Mouse (Mus musculus) CD4-positive helper T cell, adult 2 months (primary cell): ENCODE measurements around the gene Ccp110.

ENCODE experiments used
- DNase-seq: peaks from one replicate; pipeline ENCODE4 v3.0.0-alpha.2; 2012; ENCODE audit warnings: low read depth, missing footprints, low spot score

Gene Ccp110

DNA sequence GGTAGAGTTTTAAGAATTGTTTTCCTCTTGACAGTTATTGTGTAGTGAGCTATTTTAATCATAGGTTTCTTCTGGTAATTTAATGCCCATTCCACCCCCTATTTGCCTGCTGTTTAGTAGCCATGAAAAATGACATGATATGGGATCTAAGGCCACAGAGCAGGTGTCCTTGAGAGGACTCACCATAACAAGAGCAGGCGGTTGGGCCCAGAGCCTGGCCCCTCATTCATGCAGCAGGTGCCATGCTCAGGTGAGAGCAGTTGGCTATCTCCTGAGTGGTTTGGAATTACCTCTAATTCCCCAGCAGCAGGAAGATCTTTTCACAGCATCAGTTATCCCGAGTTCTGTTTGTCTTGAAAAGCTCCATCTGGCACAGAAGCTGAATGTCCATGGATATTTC lies 13.1 kb downstream of the Ccp110 start:
- no peak for DNase-seq

DNA sequence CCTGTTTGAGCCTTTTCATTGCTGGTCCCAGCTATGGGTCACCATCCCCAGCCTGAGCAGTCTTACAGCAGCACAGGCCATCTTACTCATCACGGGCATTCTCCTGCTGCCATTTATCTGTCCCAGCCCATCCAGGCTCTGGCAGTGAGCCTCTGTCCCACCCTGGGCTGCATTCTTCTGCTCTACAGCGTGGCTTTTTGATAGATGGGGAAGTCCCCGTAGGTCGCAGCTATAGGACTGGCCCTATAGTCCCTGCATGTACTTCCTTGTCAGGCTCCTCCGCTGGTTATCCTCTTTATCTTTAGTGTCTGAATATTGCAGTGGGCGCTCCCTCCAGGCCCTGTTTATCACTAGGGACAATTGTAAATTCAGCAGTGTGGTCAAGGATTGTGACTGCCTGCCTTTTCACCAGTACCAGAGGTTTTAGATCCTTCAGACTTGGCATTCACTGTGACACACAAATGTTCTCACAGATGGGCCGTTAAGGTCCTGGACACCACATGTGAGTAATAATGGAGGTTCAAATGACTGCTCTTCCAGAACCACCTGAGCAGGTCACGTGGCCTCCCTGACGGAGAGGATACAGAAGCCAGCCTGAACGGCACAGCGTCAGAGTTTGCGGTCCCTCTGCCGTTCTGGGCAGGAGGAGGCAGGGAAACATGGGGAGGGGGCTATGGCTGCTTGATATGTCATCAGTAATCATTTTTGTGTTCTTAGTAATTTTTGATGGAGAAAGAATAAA lies 16.7 kb downstream of the Ccp110 start:
- DNase-seq: no peak

DNA sequence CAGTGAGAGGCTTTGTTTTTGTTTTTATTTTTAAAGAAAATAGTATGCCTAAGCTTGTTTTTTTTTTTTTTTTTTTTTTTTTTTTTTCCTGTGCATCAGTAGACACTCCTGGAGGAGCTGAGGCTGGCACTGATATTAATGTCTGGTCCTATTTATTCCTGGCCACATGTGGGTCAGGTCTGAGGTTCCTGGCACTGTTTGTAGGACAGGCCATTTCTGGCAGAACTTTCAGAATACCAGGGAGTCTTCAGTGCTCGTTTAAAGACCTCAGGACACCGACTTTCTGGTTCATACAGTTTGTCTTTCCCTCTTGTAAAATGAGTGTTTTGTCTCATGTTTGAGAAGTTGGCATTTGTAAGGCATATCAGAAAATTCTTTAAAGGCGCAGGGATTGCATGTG lies 19.4 kb downstream of the Ccp110 start:
- DNase-seq: no peak

DNA sequence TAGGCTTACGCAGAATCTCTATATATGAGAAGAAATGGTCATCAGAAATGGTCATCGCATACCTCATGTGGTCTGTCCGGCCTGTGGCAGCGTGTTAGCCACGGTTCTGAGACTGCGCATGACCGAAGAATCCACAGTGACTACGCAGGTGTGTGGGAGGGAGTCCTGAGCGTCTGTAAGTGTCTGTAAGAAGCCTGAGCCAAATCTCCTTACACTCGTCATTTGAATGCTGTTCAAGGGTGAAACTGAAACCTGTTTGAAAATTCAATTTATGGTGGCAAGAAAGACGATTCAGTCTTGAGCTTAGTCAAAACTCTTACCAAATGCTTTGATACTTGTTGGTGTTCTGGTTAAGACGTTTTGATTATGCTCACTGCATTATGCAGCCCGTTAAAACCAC lies 20.9 kb downstream of the Ccp110 start:
- DNase-seq: peak; percentile 41

DNA sequence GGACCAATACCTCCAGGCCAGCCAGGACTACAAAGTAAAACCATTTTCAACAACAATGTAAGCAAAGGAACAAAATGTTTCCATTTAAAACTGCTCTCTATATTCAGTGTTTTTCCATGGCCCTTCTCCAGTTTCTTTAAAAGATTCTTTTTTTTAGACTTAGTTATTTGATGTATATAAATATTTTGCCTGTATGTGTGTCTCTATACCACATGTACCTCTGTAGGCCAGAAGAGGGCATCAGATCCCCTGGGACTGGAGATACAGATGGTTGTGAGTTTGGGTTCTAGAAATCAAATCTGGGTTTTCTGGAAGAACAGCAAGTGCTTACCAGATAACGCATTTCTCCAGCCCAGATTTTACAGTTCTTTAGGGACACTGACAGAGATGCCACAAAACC lies 26.4 kb downstream of the Ccp110 start:
- DNase-seq: no peak

DNA sequence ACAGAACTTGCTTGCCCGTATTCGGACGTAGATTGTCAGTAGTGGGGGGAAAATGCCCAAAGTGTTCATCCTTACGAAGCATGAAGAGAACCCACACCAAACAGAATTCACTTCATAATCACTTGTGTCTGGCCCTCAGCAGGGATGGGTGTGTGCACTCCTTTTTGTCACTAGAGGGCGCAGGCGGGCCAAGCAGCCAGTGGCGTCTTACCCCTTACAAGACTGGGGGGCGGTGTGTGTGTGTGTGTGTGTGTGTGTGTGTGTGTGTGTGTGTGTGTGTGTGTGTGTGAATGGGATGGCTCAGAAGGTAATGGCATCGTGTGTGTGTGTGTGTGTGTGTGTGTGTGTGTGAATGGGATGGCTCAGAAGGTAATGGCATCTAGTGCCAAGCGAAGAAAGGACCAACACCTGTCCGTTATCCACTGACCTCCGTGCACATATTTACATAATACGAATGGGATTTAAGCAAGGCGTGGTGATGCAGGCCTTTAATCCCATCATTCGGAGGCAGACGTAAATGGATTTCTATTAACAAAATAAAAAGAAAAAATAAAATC lies 27.7 kb downstream of the Ccp110 start, which contains the start of gene Vps35l:
Gene Vps35l, plus strand, starts transcription at position 252 of the 557 bp plus-strand sequence.
- DNase-seq: peak; percentile 90

DNA sequence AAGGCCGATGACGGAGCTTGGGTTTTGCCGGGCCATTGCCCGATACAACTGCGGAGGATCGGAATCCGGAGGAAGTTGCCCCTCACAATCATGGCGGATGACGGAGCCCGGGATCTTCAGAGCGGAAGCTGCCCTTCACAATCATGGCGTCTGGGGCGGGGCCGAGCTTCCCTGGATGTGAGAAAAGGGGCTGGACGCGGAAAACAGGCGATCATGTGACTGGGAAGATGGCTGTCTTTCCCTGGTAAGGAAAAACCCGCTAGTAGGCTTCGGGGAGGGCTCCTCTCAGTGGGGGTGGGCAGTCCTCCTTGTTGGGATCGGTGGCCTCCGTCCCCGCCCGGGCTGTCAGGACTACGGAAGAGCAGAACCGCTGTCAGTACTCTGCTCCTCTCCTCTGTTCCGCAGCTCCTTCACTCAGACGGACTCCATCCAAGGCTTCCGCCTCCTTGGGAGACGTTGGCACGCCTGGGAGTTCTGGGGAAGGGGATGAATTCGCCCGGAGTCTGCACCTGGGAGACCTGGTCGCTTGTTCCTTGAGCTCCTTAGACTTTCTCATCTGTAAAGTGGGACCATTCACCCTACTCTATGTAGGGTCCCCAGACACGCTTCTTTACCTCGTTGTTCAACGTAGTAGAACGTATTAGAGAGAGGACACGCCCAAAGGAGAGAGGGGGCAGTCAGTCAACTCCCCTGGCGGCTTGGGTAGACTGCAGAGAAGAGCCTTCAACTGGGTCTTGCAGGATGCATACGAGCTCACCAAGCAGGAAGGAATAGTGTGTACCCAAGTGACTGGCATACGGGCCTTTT lies 28.4 kb downstream of the Ccp110 start:
- DNase-seq: peak; percentile 95

DNA sequence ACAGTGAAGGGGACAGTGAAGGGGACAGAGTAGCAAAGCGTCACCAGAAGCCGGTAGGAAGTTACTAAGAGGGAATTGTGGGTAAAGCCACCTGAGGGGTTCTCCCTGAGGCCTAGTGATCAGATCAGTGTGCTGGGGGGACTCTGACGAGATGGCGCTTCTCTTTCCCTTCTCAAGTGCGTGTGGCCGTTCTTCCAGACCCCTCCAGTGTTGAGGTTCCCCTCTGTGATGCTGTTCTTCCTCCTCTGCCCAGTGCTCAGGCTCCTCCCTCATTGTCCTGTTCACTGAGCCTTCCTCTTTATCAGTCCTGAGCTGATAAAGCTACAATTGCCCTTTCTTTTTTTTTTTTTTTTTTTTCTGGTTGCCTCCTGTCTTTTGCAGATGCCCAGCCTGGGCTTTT lies 29.9 kb downstream of the Ccp110 start:
- DNase-seq: no peak

DNA sequence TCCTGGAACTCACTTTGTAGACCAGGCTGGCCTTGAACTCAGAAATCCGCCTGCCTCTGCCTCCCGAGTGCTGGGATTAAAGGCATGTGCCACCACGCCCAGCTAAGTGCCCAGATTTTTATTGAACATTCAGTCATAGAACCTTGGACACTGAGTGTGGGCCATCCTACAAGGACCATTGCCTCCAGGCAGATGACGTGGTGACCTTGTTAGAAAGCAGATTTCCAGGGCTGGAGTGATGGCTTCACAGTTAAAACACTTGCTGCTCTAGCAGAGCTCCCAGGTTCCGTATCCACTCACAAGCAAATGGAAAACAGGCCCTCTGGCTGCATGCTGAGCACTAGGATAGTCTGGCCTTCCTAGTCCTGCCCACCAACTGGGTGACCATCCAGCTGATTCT lies 32.4 kb downstream of the Ccp110 start:
- no peak for DNase-seq

DNA sequence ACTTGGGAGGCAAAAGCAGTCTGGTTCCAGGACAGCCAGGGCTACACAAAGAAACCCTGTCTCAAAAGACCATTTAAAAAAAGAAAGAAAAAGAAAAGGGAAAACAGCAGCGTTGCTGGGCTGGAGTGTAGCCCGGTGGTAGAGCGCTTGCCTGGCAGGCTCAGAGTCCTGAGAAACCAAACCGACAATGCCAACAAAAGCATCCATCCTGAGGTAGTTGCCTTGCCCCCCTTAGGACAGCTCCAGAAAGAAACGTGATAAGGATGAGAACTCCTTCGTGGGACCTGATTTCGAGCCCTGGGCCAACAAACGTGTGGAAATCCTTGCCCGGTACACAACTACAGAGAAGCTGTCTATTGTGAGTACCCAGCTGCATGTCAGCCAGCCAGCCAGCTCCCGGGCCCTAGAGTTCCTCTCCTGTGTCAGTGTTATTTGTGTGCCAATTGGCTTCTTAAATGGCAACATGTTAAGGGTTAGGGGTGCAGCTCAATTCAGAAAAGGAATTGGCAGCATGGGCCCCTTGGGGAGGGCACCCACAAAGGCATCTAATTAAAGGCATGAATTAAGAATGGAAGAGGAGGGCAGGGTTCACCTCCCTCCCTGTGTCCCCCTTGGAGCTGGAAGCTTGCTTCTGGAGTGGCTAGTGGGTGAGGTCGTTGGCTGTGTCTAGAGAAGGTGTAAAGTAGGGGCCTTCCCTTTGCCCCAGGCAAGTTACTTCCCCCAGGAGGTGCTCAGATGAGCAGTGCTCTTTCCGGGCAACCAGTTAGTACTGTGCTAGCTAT lies 35.7 kb downstream of the Ccp110 start:
- DNase-seq: no peak

DNA sequence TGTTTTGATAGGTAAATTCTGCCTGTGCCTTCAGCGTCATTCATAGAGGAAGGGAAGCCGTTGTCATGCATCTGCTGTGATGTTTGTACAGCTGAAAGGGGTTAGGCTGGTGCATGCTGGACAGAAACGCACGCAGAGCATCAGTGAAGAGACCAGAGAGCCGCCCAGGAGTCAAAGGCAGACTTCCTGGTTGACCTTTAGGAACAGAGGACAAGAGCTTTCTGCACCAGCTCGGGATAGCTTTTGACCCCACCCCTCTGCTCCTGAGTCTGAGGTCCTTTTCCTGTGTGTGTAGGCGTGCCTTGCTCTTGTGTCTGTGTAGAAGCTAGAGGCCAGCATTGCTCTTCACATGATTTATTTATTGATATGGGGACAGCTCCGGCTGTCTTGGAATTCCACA lies 37.4 kb downstream of the Ccp110 start:
- no peak for DNase-seq

DNA sequence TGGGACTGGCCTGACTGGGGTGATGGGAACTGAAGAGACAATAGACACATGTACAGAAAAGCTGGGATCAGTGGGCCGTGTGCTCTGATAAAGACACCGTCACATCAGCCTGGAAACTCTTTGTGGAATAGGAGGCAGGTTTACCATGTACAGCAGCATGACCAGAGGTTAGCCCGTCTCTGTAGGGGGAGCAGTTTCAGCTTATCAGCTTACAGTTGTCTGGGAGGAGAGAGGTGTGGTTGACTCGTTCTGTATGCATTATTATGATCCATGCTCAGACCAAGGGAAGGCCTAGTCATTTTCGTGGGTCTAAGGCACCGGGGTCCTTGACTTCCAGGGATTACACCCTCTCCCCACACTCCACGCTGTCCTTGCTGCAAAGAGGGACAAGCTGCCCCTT lies 39.3 kb downstream of the Ccp110 start:
- DNase-seq: no peak

DNA sequence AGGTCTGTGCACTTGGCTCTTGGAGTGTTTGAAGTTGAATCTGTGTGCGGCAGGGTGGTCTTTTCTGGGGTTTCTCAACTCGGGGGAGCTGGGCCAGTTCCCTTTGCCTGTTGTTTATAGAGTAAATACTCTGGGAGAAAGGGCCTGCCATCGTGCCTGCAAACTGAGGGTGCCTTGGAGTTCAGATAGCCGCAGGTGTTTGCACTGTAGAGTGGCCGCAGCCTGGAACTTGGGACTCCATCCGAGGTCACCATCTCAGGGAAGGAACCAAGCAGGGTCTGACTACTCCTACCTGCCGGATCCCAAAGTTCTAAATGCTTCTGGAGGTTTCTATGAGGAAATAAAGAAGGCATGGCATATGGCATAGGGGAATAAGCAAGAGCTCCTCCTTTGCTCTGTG lies 43.4 kb downstream of the Ccp110 start:
- no peak for DNase-seq

DNA sequence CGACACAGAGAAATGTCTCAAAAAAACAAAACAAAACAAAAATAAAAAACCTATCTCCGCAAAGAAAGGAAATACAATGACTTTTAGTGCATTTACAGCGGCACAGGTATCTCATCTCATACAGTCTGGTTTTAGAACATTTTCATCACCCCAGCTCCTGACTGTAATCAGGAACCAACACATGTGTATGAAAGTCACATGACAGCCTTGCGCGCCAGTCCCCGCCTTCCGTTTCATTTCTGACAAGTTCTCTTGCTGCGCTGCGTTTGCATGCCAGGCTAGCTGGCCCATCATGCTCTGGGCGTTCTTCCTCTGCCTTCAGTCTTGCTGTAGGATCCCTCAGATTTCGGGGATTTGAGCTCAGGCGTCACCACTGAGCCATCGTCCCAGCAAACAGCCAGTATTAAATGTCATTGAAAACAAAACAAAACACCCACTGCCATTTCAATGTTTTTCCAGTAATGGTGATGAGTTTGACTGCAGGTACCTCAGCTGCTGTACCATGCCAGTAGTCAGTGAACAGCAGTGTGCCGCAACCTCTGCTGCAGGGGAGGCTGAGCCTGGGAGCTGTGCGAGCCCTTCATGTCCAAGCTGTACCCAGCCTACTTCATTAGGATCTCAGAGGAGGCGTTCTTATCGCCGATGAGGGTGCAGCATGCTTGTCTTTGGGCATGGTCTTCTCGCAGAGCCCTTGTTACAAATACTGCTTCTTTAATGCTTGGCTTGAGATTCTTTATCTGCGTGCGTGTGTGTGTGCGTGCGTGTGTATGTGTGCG lies 44.3 kb downstream of the Ccp110 start:
- DNase-seq: no peak

DNA sequence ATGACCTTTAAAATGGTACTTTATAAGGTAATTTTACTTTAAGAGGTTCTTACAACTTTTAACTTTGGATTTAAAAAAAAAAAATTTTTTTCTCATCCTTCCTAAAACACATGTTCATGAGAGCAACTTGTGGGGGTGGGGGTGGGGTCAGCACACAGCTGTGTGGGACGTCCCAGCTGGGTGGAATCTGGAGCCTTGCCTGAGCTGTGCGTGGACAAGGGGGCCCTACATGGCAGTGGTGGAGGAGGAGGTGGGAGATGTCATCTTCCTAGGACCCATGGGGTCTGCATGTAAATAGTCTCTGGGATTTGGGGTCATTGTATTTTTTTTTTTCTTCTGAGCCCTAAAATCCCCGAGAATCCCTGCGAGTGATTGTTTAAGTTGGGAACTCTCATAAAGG lies 46.0 kb downstream of the Ccp110 start:
- DNase-seq: no peak

DNA sequence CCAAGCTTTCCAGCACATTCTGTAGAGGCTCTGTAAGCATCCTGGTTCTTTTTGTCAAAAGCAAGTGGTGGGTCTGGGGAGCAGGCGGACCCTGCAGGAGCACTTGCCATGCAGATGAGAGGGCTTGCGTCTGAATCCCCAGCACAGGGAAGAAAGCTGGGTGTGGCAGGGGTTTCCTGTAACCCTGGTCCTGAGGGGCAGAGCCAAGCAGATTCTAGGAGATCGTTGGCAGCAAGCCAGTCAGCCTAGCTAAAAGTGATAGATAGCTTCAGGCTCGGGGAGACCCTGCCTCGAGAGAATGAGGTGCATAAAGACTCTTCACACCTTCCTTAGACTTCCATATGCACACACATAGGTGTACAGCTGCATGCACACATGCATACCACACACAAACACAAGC lies 47.0 kb downstream of the Ccp110 start:
- DNase-seq: no peak

DNA sequence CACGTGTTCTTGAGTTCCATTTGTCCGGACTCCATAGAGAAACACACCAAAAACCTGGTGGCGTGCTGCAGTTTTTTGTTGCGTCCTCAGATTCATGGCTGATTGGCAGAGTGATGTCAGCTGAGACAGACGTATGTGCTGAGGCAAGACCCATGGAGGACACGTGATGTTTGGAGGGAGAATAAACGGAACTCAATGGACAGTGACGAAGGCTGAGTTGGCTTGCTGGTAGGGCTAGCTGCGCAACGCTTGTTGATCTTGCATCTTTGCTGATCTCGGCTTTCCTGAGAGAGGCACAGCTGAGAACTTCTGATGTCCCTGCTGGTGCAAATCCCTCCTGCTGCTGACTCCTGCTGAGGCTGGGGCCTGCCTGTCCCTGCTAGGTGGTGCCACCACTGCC lies 51.6 kb downstream of the Ccp110 start:
- no peak for DNase-seq

DNA sequence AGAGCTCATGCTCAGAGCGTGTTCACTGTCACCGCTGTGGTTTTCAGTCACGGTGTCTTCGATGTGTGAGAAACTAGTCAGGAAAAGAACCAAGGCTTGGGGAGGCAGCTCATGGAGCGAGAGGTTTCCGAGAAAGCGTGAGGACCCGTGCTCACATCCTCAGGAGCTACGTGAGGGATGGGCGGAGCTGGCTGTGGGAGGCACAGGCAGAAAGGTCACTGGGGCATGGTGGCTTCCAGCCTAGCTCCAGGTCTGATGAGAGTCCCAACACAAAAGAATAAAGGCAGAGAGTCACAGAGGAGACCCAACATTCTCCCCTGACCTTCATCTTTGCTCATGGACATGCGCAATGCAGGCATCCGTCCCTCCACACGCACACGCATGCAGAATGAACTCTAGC lies 52.4 kb downstream of the Ccp110 start:
- no peak for DNase-seq

DNA sequence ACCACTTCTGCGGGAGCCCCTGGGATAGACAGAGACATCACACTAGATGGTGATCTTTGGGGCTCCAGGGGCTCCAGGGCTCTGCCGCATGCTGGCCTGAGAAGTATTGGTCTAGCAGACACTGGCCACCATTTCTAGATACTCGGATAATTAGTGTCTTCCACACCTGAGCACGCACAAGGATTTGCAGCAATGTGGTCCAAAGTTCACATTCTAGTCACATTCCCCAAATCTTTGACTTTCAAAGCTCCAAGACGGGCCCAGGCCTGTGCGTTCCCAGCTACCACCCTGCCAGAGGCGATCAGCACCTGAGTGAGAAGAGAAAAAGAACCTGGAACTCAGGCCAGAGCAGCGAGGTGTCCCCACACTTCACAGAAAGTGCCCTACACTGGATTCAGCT lies 53.3 kb downstream of the Ccp110 start:
- no peak for DNase-seq

DNA sequence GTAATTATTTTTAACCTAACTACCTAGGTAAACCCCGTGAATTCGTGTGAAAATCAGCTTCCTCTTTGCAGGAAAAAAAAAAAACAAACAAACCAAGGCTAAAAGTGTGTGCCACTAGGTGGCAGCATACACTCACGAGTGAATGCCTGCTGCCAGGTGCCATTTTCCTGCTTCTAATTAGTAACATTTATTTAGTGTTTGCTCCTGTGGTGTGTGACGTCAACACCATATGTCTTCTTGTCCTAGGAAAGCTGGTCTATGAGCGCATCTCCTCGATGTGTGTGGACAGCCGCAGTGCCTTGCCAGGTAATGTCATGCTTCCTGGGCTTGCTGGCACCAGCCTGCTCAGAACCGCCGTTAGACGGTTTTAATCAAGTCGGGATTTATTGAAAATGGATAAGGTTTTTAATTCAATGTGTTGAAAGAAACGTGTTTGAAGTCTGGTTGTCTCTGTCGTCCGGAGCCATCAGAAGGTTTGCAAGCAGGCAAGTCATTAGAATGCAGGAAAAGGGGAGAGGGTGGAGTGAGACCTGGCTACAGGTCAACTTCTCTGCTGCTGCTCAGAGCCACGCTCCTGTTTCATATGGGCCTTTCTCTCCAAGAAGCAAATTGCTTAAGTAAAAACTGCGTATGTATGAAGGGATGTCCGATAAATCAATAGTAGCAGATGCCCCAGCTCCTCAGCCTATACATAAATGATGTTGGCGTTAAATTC lies 53.9 kb downstream of the Ccp110 start:
- peak; percentile 74 for DNase-seq

DNA sequence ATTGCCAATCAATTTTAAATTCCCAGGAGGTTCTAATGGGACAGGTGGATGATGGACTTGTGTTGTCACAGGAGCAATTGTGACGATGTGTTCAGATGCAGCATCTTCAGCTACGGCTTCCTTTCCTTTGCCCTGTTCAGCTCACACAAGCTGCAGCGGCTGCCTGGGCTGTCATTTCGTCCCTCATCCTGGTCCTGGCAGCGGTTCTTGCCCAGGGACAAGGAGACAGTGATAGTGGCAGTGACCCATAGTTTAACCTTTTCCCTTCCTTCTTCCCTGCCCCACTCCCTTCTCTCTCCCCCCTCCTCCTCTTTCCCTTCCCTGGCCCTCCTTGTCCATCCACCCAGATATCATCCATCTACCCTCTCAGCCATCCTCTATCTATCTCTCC lies 54.5 kb downstream of the Ccp110 start:
- no peak for DNase-seq
